Mouse (Mus musculus) E14TG2a.4 (cell line): Measurements from ENCODE around the gene Rhbdf1.

Source experiments
- CTCF ChIP-seq: conservative IDR thresholded peaks from 2 replicates; pipeline ENCODE4 v1.5.1; 2014; ENCODE audit warnings: low read length
- NANOG ChIP-seq: IDR thresholded peaks from 2 replicates; pipeline ENCODE4 v1.6.1; 2014; ENCODE audit warnings: borderline replicate concordance, low read length, mixed read lengths
- POU5F1 ChIP-seq: IDR thresholded peaks from 2 replicates; pipeline ENCODE4 v1.6.1; 2014; ENCODE audit warnings: low read length, borderline replicate concordance

- TF ChIP-seq CTCF (no peak), POU5F1 (no peak), NANOG (no peak)
These were observed 22.5 kb upstream of the Rhbdf1 start for GRCm38 (mm10) chr11:32244617-32245016.
